Mouse (Mus musculus) brain, embryonic 14.5 days (tissue): ENCODE measurements at regions not wholly inside any gene's neighbourhood (a gene's known extent, or its start where the extent isn't known, plus 50 kb on each side); places are given as distances from the start of the nearest gene placed in this dataset.

Experiments used
- CTCF ChIP-seq: fragments of 200-500 bp; IDR thresholded peaks from 2 replicates; pipeline ENCODE4 v1.5.1; 2012; ENCODE audit warnings: inconsistent platforms, mild to moderate bottlenecking, moderate library complexity, borderline replicate concordance; ENCODE audit not compliant: insufficient read depth, insufficient read length; ENCODE audit errors: extremely low read depth
- POLR2A ChIP-seq: fragments of 200-500 bp; IDR thresholded peaks from 2 replicates; pipeline ENCODE4 v1.6.1; 2012; ENCODE audit warnings: mild to moderate bottlenecking, inconsistent platforms, borderline replicate concordance; ENCODE audit not compliant: poor library complexity, insufficient read depth, insufficient read length, severe bottlenecking; ENCODE audit errors: extremely low read depth

DNA sequence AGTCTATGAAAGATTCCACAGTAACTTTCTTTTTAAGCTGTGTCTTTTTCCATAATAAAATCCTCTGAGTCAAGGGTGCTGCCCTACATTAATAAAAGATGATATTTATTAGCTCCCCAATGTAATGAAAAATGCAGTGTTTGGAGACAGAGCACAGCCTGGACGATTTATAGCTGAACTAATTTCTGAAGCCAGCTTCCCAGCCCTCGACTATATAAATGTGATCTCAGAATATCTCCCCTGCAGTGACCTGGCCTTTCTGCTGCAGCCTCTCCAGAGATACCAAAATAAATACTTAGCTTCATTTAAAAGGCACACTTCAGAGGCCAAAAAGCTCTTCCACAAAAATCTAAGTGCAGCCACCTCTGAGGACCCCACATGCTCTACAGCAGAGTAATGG, 534.7 kb downstream of the Zfp619 start:
- TF ChIP-seq POLR2A: no peak
- no peak for TF ChIP-seq CTCF
